Comparison of ENCODE assay signal across 16 mouse cellular contexts in the genomic region with DNA sequence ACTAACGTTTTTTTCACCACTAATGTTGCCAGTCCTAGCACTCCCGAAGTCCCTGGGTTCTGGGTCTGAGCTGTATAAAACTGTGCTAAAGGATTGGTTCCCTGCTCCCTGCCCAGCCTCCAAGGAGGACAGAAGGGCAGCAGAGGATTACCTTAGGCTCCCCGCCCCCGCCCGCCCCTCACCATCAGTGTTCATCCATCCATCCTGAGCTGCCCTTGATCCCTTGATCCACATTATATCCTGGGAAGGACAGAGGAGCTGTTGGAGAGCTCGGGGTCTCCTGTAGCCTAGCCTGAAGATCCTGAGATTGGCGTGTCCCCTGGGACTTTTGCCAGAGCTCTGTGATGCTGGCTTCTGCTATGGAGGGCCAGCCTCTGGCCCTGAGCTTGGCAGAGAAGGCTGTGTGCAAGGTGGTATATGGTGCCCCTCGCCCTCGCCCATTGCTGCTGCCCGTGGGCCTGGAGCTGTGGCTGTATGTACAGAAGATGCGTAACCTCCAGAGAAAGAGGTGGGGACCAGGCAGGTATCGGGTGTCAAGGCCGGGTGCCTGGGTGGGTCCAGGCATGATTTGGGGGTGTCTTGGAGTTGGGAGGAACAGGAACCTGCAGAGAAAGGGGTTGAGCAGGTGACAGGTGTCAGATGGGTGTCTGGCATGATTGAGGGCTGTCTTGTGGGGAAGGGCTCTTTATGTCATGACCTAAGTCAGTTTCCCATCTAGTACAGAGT. TPM values are rescaled to one million over a fixed set of nuclear protein-coding genes. Genes with fewer than 3 reads are reported as not detected.
DNase-seq lines count a peak whose midpoint lies in the region; ATAC-seq lines count a peak whose summit lies in the region.
"Had no signal": no experiment of that assay in that cellular context is flagged by ENCODE, and none has a peak within 500 bp of the region (broad histone marks: within the 10 kb centered on the region; RNA-seq: fewer than 3 reads in every experiment).

No protein-coding gene starts in this region.

- no peak overlapping the region for H3K4me2 ChIP-seq in hindbrain, embryonic 12.5 days (replicated peaks)
- no peak overlapping the region; the same call in 1 of the 2 replicates for H3K4me2 ChIP-seq in hindbrain, embryonic 16.5 days (ENCODE audit: low read length)
- H3K4me2 ChIP-seq: heart, embryonic 11.5 days; liver, embryonic 13.5 days; lung, embryonic 15.5 days had no signal

- H3K4me3 ChIP-seq in hindbrain, embryonic 12.5 days: no peak overlapping the region
- H3K4me3 ChIP-seq in hindbrain, embryonic 16.5 days (ENCODE audit: low read length): no peak overlapping the region
- H3K4me3 ChIP-seq: left cerebral cortex, adult 2 months; liver, embryonic 13.5 days; lung, embryonic 15.5 days had no signal

- peaks cover 29% of the 10 kb centered on the region for H3K36me3 ChIP-seq in hindbrain, embryonic 12.5 days
- H3K36me3 ChIP-seq in hindbrain, embryonic 16.5 days (ENCODE audit: control insufficient read depth, insufficient read depth, low read length): peaks cover 19% of the 10 kb centered on the region
- H3K36me3 ChIP-seq: liver, embryonic 13.5 days had no signal

- WGBS in hindbrain, embryonic 12.5 days: 90% methylated on average over 13 of the region's 13 CpGs
- WGBS in hindbrain, embryonic 16.5 days: 87% methylated on average over 13 of the region's 13 CpGs

- H3K27me3 ChIP-seq in hindbrain, embryonic 12.5 days: no peaks in the 10 kb centered on the region
- no peaks in the 10 kb centered on the region for H3K27me3 ChIP-seq in hindbrain, embryonic 16.5 days (replicated peaks; ENCODE audit: control insufficient read depth, insufficient read depth, low read length)
- H3K27me3 ChIP-seq: lung, embryonic 15.5 days had no signal

- 0 out of 2 replicates have a peak overlapping the region, but pooled peaks have one; percentile 0 for H3K9ac ChIP-seq in hindbrain, embryonic 12.5 days
- H3K9ac ChIP-seq in hindbrain, embryonic 16.5 days (ENCODE audit: low read depth, low read length): no peak overlapping the region
- H3K9ac ChIP-seq: liver, embryonic 13.5 days; lung, embryonic 15.5 days had no signal

- H3K4me1 ChIP-seq in hindbrain, embryonic 12.5 days: peaks cover 47% of the 10 kb centered on the region
- H3K4me1 ChIP-seq in hindbrain, embryonic 16.5 days (ENCODE audit: control insufficient read depth, insufficient read depth, low read depth, low read length): peaks cover 50% of the 10 kb centered on the region

- no peak for ATAC-seq in hindbrain, embryonic 12.5 days (ENCODE audit: low FRiP score)
- ATAC-seq in hindbrain, embryonic 16.5 days: no peak

- H3K9me3 ChIP-seq in hindbrain, embryonic 12.5 days (replicated peaks): no peaks in the 10 kb centered on the region
- H3K9me3 ChIP-seq in hindbrain, embryonic 16.5 days (ENCODE audit: control insufficient read depth, low read length): no peaks in the 10 kb centered on the region
- H3K9me3 ChIP-seq: liver, embryonic 13.5 days; lung, embryonic 15.5 days had no signal

- no peak overlapping the region for H3K27ac ChIP-seq in hindbrain, embryonic 12.5 days
- H3K27ac ChIP-seq in hindbrain, embryonic 16.5 days (ENCODE audit: low read depth, low read length): no peak overlapping the region
- H3K27ac ChIP-seq: left cerebral cortex, adult 2 months; liver, embryonic 13.5 days; lung, embryonic 15.5 days had no signal

- DNase-seq in cerebellum, adult 18-20 months: peak; percentile 32 to 45
- DNase-seq in cerebellum, adult 8-10 months: no peak
- DNase-seq in retina, adult 2 months (ENCODE audit: low read depth, low spot score): peak; percentile 66
- DNase-seq in retina, embryonic 14.5 days (ENCODE audit: low spot score): no peak
- peak; percentile 56 for DNase-seq in retina, postnatal 7 days (ENCODE audit: low read depth, low spot score)
- DNase-seq in testis, postnatal 14 days (ENCODE audit: low spot score): no peak
- DNase-seq: adrenal gland, adult 8-10 months; gastrocnemius, postnatal 25 days; liver, embryonic 13.5 days; right cerebral cortex, postnatal 25 days had no signal

RNA-seq across cellular contexts. Expression of a gene that starts 4.4 kb away (rescaled TPM):
- 125 and 133 TPM in 2 replicates for polyA plus RNA-seq in hindbrain, embryonic 12.5 days (2016; fragmentation: Nextera tagmentation; extraction: Ambion mirVana)
- polyA plus RNA-seq in hindbrain, embryonic 16.5 days (2015; fragmentation: Nextera tagmentation; extraction: Ambion mirVana): 177 and 185 TPM in 2 replicates

RNA-seq across cellular contexts. Expression of a gene that starts 25.3 kb away (rescaled TPM):
- polyA plus RNA-seq in hindbrain, embryonic 12.5 days (2016; fragmentation: Nextera tagmentation; extraction: Ambion mirVana): 0.31 and 0.37 TPM in 2 replicates
- polyA plus RNA-seq in hindbrain, embryonic 16.5 days (2015; fragmentation: Nextera tagmentation; extraction: Ambion mirVana): 0.15 and 0.19 TPM in 2 replicates
- polyA plus RNA-seq: limb, embryonic 11.5 days had no signal

RNA-seq across cellular contexts. Expression of a gene that starts 32.2 kb away (rescaled TPM):
- polyA plus RNA-seq in hindbrain, embryonic 12.5 days (2016; fragmentation: Nextera tagmentation; extraction: Ambion mirVana): 33.2 and 34.7 TPM in 2 replicates
- 30.1 and 32.6 TPM in 2 replicates for polyA plus RNA-seq in hindbrain, embryonic 16.5 days (2015; fragmentation: Nextera tagmentation; extraction: Ambion mirVana)

RNA-seq across cellular contexts. Expression of a gene that starts 41.0 kb away (rescaled TPM):
- 0.78 and 1.1 TPM in 2 replicates for polyA plus RNA-seq in hindbrain, embryonic 12.5 days (2016; fragmentation: Nextera tagmentation; extraction: Ambion mirVana)
- polyA plus RNA-seq in hindbrain, embryonic 16.5 days (2015; fragmentation: Nextera tagmentation; extraction: Ambion mirVana): 1.9 and 2.9 TPM in 2 replicates

Comparison
In these comparisons a context has a peak if more than half of its experiments do, and no peak if none do; other contexts are left out.
1. DNase-seq: peak in cerebellum, adult 18-20 months (2 of 2), retina, adult 2 months (single experiment) and retina, postnatal 7 days (single experiment); none in cerebellum, adult 8-10 months (single experiment), retina, embryonic 14.5 days (single experiment) and testis, postnatal 14 days (single experiment).